Mouse (Mus musculus): ENCODE measurements around the gene Lhx5. TPM values are rescaled to one million over a fixed set of nuclear protein-coding genes. Genes with fewer than 3 reads are reported as not detected.
A peak's percentile ranks its signal among the peaks of the same experiment; 100 is the strongest.

The Lhx5 gene
- polyA plus RNA-seq, 1 experiment from 2014 or later, result 22.5 TPM

DNA sequence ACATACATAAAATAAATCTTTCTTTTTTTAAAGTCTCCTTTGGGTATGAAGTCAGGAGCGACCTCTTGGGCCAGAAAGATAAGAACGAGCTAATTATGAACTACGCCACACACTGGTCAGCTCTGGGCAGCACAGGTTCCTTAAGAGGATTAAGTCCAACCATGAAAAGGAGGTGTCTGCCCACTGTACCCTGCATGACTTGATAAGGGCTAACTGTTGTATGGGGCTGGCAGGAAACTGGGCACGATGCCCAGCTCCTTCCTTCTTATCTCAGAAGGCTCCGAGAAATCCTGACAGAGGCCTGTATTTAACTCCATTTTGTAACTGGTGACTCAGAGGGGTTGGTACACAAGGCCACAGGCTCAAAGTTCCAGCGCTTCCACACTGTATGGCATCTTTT lies 34.4 kb downstream of the Lhx5 start:
- H3K4me3 ChIP-seq (ENCODE audit: low read depth, low read length), result no peak overlapping the region
- no peak overlapping the region for H3K27ac ChIP-seq (ENCODE audit: low read length)
- H3K27me3 ChIP-seq (ENCODE audit: control insufficient read depth, insufficient read depth, low read depth, low read length), result 0 out of 2 replicates have a peak, but pooled peaks cover 8% of the 10 kb centered on the region
- H3K9me3 ChIP-seq (replicated peaks; ENCODE audit: control insufficient read depth, low read length, poor library complexity, severe bottlenecking), result no peaks in the 10 kb centered on the region
- no peak overlapping the region for H3K4me2 ChIP-seq (ENCODE audit: low read length)
- no peaks in the 10 kb centered on the region for H3K4me1 ChIP-seq (ENCODE audit: control insufficient read depth, insufficient read depth, low read length)
- no peaks in the 10 kb centered on the region for H3K36me3 ChIP-seq (ENCODE audit: control insufficient read depth, insufficient read depth, low read length)
- no peak for ATAC-seq
- H3K9ac ChIP-seq (ENCODE audit: low read depth, low read length), result no peak overlapping the region
- 59% methylated on average over 6 of the region's 6 CpGs for WGBS

DNA sequence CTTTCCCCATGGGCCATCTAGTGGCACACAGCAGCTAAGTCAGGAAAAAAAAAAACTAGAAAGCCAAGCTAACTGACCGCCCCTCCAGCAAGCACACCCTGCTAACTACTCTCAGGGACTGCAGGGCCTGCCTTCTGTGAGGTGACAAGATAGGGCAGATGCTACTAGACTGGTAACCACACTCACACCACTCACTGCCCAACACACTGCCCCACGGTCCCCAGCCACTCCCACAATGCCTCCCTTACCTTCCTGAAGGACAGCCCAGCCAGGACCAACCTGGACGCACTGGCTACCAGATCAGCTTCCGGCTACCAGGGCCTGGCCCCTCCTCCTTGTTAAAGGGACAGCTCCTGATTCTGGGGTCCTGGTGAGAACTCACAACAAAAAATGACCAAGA lies 35.5 kb downstream of the Lhx5 start:
- 3% methylated on average over 4 of the region's 4 CpGs for WGBS
- Histone ChIP-seq H3K4me2 (ENCODE audit: low read length) (peak overlapping the region; percentile 38), H3K36me3 (ENCODE audit: control insufficient read depth, insufficient read depth, low read length) (no peaks in the 10 kb centered on the region), H3K27me3 (ENCODE audit: control insufficient read depth, insufficient read depth, low read depth, low read length) (0 out of 2 replicates have a peak, but pooled peaks cover 8% of the 10 kb centered on the region), H3K4me3 (ENCODE audit: low read depth, low read length) (peak overlapping the region; percentile 26), H3K27ac (ENCODE audit: low read length) (no peak overlapping the region), H3K9ac (ENCODE audit: low read depth, low read length) (peak overlapping the region; percentile 21; the same call in 1 of the 2 replicates), H3K4me1 (ENCODE audit: control insufficient read depth, insufficient read depth, low read length) (no peaks in the 10 kb centered on the region), H3K9me3 (replicated peaks; ENCODE audit: control insufficient read depth, low read length, poor library complexity, severe bottlenecking) (no peaks in the 10 kb centered on the region)
- ATAC-seq, result no peak

DNA sequence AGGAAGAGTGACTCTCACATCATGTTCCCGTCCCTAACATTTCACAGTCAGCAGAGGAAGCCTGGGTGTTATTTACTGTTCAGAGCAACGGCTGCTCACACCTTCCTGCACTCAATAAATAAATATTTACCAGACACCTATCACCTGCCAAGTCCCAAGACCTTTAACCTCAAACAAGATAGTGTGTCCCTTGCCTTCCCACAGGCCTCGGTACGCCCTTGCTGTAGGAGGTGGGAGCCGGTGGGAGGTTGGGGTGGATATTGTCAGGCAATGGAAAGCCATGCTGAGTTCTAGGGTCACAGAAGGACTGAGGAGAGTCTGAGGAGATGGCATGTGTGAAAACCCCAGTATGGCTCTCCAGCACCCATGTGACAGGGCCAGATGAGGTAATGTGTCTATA lies 36.8 kb downstream of the Lhx5 start:
- ATAC-seq, result no peak
- 88% methylated on average over 5 of the region's 5 CpGs for WGBS
- Histone ChIP-seq H3K4me3 (ENCODE audit: low read depth, low read length) (no peak overlapping the region), H3K27me3 (ENCODE audit: control insufficient read depth, insufficient read depth, low read depth, low read length) (0 out of 2 replicates have a peak, but pooled peaks cover 4% of the 10 kb centered on the region), H3K4me1 (ENCODE audit: control insufficient read depth, insufficient read depth, low read length) (no peaks in the 10 kb centered on the region), H3K4me2 (ENCODE audit: low read length) (no peak overlapping the region), H3K36me3 (ENCODE audit: control insufficient read depth, insufficient read depth, low read length) (no peaks in the 10 kb centered on the region), H3K27ac (ENCODE audit: low read length) (no peak overlapping the region), H3K9ac (ENCODE audit: low read depth, low read length) (no peak overlapping the region), H3K9me3 (replicated peaks; ENCODE audit: control insufficient read depth, low read length, poor library complexity, severe bottlenecking) (no peaks in the 10 kb centered on the region)

DNA sequence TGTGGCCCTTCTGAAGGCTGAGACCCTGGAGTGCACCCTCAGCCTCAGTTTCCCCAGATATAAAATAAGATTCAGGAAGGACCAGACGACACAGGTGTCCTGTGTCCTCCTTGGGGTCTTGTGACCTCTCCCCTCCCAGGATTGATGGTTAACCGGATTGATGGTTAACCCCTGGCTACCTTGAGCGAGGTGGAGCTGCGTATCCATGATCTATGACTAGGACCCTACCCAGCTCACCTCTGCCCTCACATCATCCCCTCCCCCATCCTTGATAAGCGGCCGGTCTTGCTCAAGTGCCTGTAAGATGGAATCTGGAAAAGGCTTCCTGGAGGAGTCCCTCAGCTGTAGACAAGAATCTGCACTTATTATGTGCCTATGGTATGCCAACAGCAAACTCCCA lies 37.3 kb downstream of the Lhx5 start:
- H3K27me3 ChIP-seq (ENCODE audit: control insufficient read depth, insufficient read depth, low read depth, low read length), result 0 out of 2 replicates have a peak, but pooled peaks cover 4% of the 10 kb centered on the region
- no peaks in the 10 kb centered on the region for H3K36me3 ChIP-seq (ENCODE audit: control insufficient read depth, insufficient read depth, low read length)
- no peaks in the 10 kb centered on the region for H3K9me3 ChIP-seq (replicated peaks; ENCODE audit: control insufficient read depth, low read length, poor library complexity, severe bottlenecking)
- no peak for ATAC-seq
- H3K4me3 ChIP-seq (ENCODE audit: low read depth, low read length), result no peak overlapping the region
- H3K27ac ChIP-seq (ENCODE audit: low read length), result no peak overlapping the region
- H3K4me2 ChIP-seq (ENCODE audit: low read length), result no peak overlapping the region
- no peaks in the 10 kb centered on the region for H3K4me1 ChIP-seq (ENCODE audit: control insufficient read depth, insufficient read depth, low read length)
- WGBS, result 88% methylated on average over 6 of the region's 6 CpGs
- H3K9ac ChIP-seq (ENCODE audit: low read depth, low read length), result no peak overlapping the region

DNA sequence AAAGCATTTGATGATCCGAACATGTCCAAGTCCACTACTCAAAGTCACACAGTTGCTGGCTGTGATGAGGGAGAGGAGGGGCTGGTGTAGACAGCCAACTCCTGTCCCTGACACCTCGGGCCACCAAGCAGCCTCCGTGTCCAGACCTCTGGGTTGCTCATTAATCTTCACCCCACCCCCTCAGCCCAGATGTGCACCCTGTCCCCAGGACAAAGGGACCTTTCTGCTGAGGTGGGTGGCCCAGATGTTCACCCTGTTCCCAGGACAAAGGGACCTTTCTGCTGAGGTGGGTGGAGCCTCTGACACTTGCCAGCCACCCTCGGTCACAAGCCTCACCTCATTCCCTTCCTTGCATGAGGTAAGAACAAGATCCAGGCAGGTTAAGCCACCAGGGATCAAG lies 40.0 kb downstream of the Lhx5 start:
- no peaks in the 10 kb centered on the region for H3K9me3 ChIP-seq (replicated peaks; ENCODE audit: control insufficient read depth, low read length, poor library complexity, severe bottlenecking)
- no peak overlapping the region for H3K27ac ChIP-seq (ENCODE audit: low read length)
- no peaks in the 10 kb centered on the region for H3K4me1 ChIP-seq (ENCODE audit: control insufficient read depth, insufficient read depth, low read length)
- no peak overlapping the region for H3K4me2 ChIP-seq (ENCODE audit: low read length)
- H3K36me3 ChIP-seq (ENCODE audit: control insufficient read depth, insufficient read depth, low read length), result no peaks in the 10 kb centered on the region
- H3K9ac ChIP-seq (ENCODE audit: low read depth, low read length), result no peak overlapping the region
- 0 out of 2 replicates have a peak, but pooled peaks cover 4% of the 10 kb centered on the region for H3K27me3 ChIP-seq (ENCODE audit: control insufficient read depth, insufficient read depth, low read depth, low read length)
- no peak overlapping the region for H3K4me3 ChIP-seq (ENCODE audit: low read depth, low read length)
- WGBS, result 65% methylated on average over 4 of the region's 4 CpGs
- ATAC-seq, result no peak

DNA sequence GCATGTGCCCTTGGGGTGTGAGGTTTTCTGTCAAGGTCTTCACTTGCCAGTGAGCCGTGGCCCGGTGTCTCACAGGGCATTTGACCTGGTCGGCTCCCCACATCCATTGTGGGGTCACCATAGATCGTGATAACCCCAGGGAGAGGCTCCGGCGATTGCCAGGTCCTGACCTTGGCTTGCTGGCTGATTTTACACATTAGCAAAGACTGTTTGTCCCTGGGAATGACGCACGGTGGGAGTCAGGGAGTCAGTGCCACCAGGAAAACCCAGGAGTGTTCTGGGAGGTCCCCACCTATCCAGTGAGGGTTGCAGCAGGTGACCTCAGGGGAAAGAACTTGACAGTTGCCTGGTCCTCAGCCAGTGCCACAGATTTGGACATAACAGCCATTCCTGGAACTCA lies 41.3 kb downstream of the Lhx5 start, which contains the start of gene Sdsl:
Gene Sdsl (minus strand): TSS at position 41 of the 400 bp plus-strand sequence.
- Histone ChIP-seq H3K9ac (ENCODE audit: low read depth, low read length) (no peak within 1 kb of the TSS), H3K4me2 (ENCODE audit: low read length) (no peak within 1 kb of the TSS), H3K36me3 (ENCODE audit: control insufficient read depth, insufficient read depth, low read length) (no peaks in the 10 kb centered on the region), H3K27ac (ENCODE audit: low read length) (no peak within 1 kb of the TSS), H3K4me1 (ENCODE audit: control insufficient read depth, insufficient read depth, low read length) (no peaks in the 10 kb centered on the region), H3K27me3 (ENCODE audit: control insufficient read depth, insufficient read depth, low read depth, low read length) (0 out of 2 replicates have a peak, but pooled peaks cover 4% of the 10 kb centered on the region), H3K4me3 (ENCODE audit: low read depth, low read length) (no peak within 1 kb of the TSS), H3K9me3 (replicated peaks; ENCODE audit: control insufficient read depth, low read length, poor library complexity, severe bottlenecking) (no peaks in the 10 kb centered on the region)
- no peak for ATAC-seq
- WGBS, result 90% methylated on average over 8 of the region's 8 CpGs

DNA sequence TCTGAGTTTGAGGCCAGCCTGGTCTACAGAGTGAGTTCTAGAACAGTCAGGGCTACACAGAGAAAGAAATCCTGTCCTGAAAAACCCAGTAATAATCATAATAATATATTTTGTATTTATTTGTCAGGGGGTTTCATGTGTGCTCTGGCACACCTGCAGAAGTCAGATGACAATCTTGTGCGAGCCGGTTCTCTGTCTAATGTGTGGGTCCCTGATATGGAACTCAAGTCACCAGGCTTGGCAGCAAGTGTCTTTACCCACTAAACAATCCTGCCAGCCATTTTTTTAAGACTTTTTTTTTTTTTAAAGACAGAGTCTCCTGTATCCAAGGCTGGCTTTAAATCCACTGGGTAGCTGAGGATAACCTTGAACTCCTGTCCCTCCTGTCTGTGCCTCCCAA lies 41.9 kb downstream of the Lhx5 start:
- Histone ChIP-seq H3K9ac (ENCODE audit: low read depth, low read length) (no peak overlapping the region), H3K27me3 (ENCODE audit: control insufficient read depth, insufficient read depth, low read depth, low read length) (0 out of 2 replicates have a peak, but pooled peaks cover 2% of the 10 kb centered on the region), H3K36me3 (ENCODE audit: control insufficient read depth, insufficient read depth, low read length) (no peaks in the 10 kb centered on the region), H3K4me3 (ENCODE audit: low read depth, low read length) (no peak overlapping the region), H3K27ac (ENCODE audit: low read length) (no peak overlapping the region), H3K4me2 (ENCODE audit: low read length) (no peak overlapping the region), H3K4me1 (ENCODE audit: control insufficient read depth, insufficient read depth, low read length) (no peaks in the 10 kb centered on the region), H3K9me3 (replicated peaks; ENCODE audit: control insufficient read depth, low read length, poor library complexity, severe bottlenecking) (no peaks in the 10 kb centered on the region)
- WGBS, result 97% methylated on average over 2 of the region's 2 CpGs
- no peak for ATAC-seq

DNA sequence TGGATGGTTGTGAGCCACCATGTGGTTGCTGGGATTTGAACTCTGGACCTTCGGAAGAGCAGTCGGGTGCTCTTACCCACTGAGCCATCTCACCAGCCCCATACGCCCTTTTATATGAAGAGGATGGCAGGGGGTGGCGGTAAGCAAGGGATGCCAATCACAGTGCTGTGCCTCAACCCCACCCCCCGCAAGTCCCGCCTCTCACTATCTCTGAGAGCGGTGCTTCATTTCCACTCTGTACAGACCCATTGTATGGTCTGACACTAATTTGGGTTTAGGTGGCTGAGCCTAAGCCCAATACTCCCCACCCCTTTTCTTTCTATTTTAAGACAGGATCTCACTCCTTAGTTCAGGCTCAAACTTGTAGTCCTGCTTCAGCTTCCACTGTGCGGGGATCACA lies 44.4 kb downstream of the Lhx5 start:
- Histone ChIP-seq H3K9ac (ENCODE audit: low read depth, low read length) (no peak overlapping the region), H3K9me3 (replicated peaks; ENCODE audit: control insufficient read depth, low read length, poor library complexity, severe bottlenecking) (no peaks in the 10 kb centered on the region), H3K4me3 (ENCODE audit: low read depth, low read length) (no peak overlapping the region), H3K4me1 (ENCODE audit: control insufficient read depth, insufficient read depth, low read length) (no peaks in the 10 kb centered on the region), H3K36me3 (ENCODE audit: control insufficient read depth, insufficient read depth, low read length) (no peaks in the 10 kb centered on the region), H3K27me3 (ENCODE audit: control insufficient read depth, insufficient read depth, low read depth, low read length) (no peaks in the 10 kb centered on the region), H3K27ac (ENCODE audit: low read length) (no peak overlapping the region), H3K4me2 (ENCODE audit: low read length) (no peak overlapping the region)
- 59% methylated on average over 8 of the region's 8 CpGs for WGBS
- ATAC-seq, result no peak

DNA sequence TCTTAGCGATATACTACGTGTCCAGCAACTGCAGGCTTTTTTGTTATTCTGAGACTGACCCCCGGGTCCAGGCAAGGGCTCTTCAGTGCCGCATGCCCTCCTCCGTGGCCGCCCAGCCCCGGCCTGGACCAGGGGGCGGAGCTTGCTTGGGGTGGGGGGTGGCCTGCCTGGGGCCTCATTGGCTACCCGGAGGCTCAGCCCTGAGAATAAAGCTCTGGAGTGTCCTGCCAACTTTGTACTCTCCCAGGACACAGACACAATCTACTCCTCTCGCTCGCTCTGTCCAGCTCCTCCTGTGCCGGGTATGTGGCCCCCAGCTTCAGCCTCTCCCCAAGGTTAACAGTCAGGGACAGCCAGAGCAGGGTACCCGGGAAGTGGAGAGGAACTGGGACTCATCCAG lies 44.8 kb downstream of the Lhx5 start, which contains the start of gene Sds:
Gene Sds (plus strand): TSS at position 231 of the 400 bp plus-strand sequence.
- Histone ChIP-seq H3K4me3 (ENCODE audit: low read depth, low read length) (no peak within 1 kb of the TSS), H3K27me3 (ENCODE audit: control insufficient read depth, insufficient read depth, low read depth, low read length) (no peaks in the 10 kb centered on the region), H3K9me3 (replicated peaks; ENCODE audit: control insufficient read depth, low read length, poor library complexity, severe bottlenecking) (no peaks in the 10 kb centered on the region), H3K27ac (ENCODE audit: low read length) (no peak within 1 kb of the TSS), H3K36me3 (ENCODE audit: control insufficient read depth, insufficient read depth, low read length) (no peaks in the 10 kb centered on the region), H3K9ac (ENCODE audit: low read depth, low read length) (no peak within 1 kb of the TSS), H3K4me2 (ENCODE audit: low read length) (no peak within 1 kb of the TSS), H3K4me1 (ENCODE audit: control insufficient read depth, insufficient read depth, low read length) (no peaks in the 10 kb centered on the region)
- no peak for ATAC-seq
- WGBS, result 17% methylated on average over 13 of the region's 13 CpGs

Data from midbrain, embryonic 16.5 days (tissue).